Mouse (Mus musculus) neural tube, embryonic 11.5 days (tissue): ENCODE data around the gene 2610028H24Rik. TPM values are rescaled to one million over a fixed set of nuclear protein-coding genes. Genes with fewer than 3 reads are reported as not detected.

Experiments used
- ATAC-seq: fragments of 200-750 bp; cut with Nextera tagmentation; 2 replicates; pipeline ENCODE4 v1.8.0; 2017; ENCODE audit warnings: moderate number of reproducible peaks, mild to moderate bottlenecking, moderate TSS enrichment, moderate library complexity; ENCODE audit not compliant: insufficient read depth, low FRiP score, low TSS enrichment
- DNase-seq: peaks from one replicate; pipeline ENCODE4 v3.0.0-alpha.2; 2015; ENCODE audit warnings: low spot score
- H3K27ac ChIP-seq: fragments of 300-500 bp; sonication (generic); 2 replicates; pipeline ENCODE4 v1.5.1; 2014; ENCODE audit warnings: low read depth, mild to moderate bottlenecking, low read length
- H3K27me3 ChIP-seq: fragments of 300-500 bp; sonication (generic); 2 replicates; pipeline ENCODE4 v1.6.1; 2014; ENCODE audit warnings: mild to moderate bottlenecking, low read length, mixed read lengths; ENCODE audit not compliant: control insufficient read depth, insufficient read depth
- H3K36me3 ChIP-seq: fragments of 300-500 bp; sonication (generic); 2 replicates; pipeline ENCODE4 v1.6.1; 2014; ENCODE audit warnings: mild to moderate bottlenecking, low read length, moderate library complexity, mixed read lengths; ENCODE audit not compliant: control insufficient read depth, insufficient read depth
- H3K4me1 ChIP-seq: fragments of 300-500 bp; sonication (generic); 2 replicates; pipeline ENCODE4 v1.6.1; 2014; ENCODE audit warnings: low read length, mixed read lengths; ENCODE audit not compliant: control insufficient read depth, insufficient read depth
- H3K4me2 ChIP-seq: fragments of 300-500 bp; sonication (generic); 2 replicates; pipeline ENCODE4 v1.6.1; 2014; ENCODE audit warnings: low read depth, mild to moderate bottlenecking, moderate library complexity
- H3K4me3 ChIP-seq: fragments of 300-500 bp; sonication (generic); 2 replicates; pipeline ENCODE4 v1.5.1; 2014; ENCODE audit warnings: low read depth, low read length
- H3K9ac ChIP-seq: fragments of 300-500 bp; sonication (generic); 2 replicates; pipeline ENCODE4 v1.6.1; 2014; ENCODE audit warnings: mild to moderate bottlenecking, low read length
- H3K9me3 ChIP-seq: fragments of 300-500 bp; sonication (generic); 2 replicates; pipeline ENCODE4 v1.6.1; 2016; ENCODE audit warnings: low read length; ENCODE audit not compliant: control insufficient read depth
- WGBS: fragments of 180-500 bp; shearing (Covaris S2); extraction: QIAGEN DNeasy Blood & Tissue Kit; methylation state at CpG from one replicate; pipeline ENCODE4 v1.1.7; 2014; 5-methylcytosine and 5-hydroxymethylcytosine counted together
- polyA plus RNA-seq: library from polyadenylated mRNA; unstranded; fragments of >200 nt; fragmentation: Nextera tagmentation; extraction: Ambion mirVana; gene quantifications from 2 replicates; pipeline ENCODE4 v1.2.1, GENCODE M21; 2014

Gene 2610028H24Rik
- polyA plus RNA-seq, 1 experiment from 2014 or later = not detected

DNA sequence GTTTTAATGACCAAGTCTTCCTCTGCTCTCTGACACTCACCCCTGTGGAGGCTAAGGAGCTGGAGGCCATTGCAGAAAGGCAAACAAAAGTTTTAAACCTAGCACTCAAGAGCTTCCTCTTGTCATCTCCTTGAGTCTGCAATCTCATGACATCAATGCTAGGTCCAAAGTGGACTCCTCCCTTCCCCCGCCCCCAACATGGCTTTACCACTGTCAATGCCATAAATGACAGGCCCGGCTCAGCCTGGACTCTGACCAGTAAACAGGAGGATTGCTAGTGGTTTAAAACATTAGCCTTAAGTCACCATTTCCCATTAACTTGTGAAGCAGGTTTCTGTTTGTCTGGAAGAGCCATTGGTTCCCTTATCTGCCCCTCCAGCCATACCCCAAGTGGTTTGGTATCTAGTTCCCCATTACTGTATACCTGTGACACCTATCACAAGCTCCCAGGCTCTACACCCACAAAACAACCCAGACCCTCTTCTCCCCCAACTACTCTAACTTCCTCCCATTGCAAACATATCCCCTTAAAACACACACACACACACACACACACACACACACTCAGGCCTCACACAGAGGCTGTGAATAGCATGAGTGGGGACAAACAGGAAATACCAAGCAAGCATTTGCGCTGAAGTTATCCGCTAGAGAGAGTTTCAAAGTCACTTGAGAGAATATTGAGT is 2.7 kb upstream of the 2610028H24Rik start:
- Histone ChIP-seq H3K9me3 (no peaks in the 10 kb centered on the region), H3K4me1 (peaks cover 2% of the 10 kb centered on the region; the same call in 1 of the 2 replicates), H3K27me3 (no peaks in the 10 kb centered on the region), H3K4me3 (no peak overlapping the region), H3K36me3 (no peaks in the 10 kb centered on the region), H3K9ac (no peak overlapping the region), H3K4me2 (no peak overlapping the region), H3K27ac (no peak overlapping the region)
- no peak for DNase-seq
- 84% methylated on average over 4 of the region's 4 CpGs for WGBS
- ATAC-seq = no peak

DNA sequence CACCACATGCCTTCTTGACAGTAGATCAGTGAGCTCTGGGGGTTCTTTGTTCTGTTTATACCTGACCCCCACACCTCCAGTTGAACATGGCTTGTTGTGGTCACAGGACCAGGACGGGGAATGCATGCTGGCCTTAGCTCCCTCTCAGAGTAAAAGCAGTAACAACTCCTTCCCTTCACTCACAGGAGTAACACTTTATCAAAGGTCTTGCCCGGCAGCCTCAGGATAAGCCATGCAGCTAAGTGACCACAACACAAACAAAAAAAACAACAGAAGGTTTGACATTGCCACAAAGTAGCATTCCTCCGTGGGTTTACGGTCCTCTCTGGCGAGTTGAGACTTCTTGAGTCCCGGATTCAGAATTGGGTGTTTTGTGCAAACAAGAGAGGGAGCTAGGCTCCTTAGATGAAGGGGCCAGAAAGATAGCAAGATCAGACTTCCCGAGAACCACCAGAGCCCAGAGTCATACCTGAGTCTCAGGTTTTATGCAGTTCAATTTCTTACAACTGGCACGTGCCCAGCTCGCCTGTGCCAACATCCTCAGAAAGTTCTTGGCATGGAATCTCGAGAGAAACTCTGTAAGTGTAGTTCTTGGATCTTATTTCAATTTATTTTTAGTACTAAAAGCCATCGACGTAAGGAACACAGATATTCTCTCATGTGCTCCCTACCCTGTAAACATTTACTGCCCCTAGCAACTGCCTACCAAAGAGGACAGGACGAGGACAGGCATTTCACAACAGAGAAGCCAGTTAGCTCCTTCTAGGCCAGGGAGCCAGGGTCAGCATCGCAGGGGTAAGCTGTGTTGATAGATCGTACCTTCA is 1.3 kb upstream of the 2610028H24Rik start:
- H3K4me2 ChIP-seq = no peak overlapping the region
- H3K9ac ChIP-seq = no peak overlapping the region
- peaks cover 2% of the 10 kb centered on the region; the same call in 1 of the 2 replicates for H3K4me1 ChIP-seq
- H3K9me3 ChIP-seq = no peaks in the 10 kb centered on the region
- no peaks in the 10 kb centered on the region for H3K27me3 ChIP-seq
- no peaks in the 10 kb centered on the region for H3K36me3 ChIP-seq
- no peak overlapping the region for H3K27ac ChIP-seq
- ATAC-seq (no peak), DNase-seq (no peak)
- no peak overlapping the region for H3K4me3 ChIP-seq
- 85% methylated on average over 15 of the region's 15 CpGs for WGBS

DNA sequence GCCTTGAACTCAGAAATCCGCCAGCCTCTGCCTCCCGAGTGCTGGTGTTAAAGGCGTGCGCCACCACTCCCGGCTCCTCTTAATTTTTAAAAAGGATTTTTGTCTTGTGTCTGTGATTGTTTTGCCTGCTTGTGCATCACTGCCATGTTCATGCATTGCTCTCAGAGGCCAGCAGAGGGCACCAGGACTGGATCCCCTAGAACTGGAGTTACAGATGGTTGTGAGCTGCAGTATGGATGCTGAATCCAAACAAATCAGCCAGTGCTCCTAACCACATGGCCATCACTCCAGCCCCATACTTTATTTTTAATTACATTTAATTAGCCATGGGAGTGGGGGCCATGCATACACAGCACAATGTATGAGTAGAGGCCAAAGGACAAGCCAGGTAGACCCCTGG is 6.4 kb downstream of the 2610028H24Rik start:
- Histone ChIP-seq H3K27ac (no peak overlapping the region), H3K4me1 (no peaks in the 10 kb centered on the region), H3K9me3 (no peaks in the 10 kb centered on the region; the same call in 1 of the 2 replicates), H3K4me3 (no peak overlapping the region), H3K27me3 (no peaks in the 10 kb centered on the region), H3K36me3 (no peaks in the 10 kb centered on the region), H3K4me2 (no peak overlapping the region), H3K9ac (no peak overlapping the region)
- no peak for ATAC-seq
- WGBS = 73% methylated on average over 3 of the region's 5 CpGs
- DNase-seq = peak; percentile 59

DNA sequence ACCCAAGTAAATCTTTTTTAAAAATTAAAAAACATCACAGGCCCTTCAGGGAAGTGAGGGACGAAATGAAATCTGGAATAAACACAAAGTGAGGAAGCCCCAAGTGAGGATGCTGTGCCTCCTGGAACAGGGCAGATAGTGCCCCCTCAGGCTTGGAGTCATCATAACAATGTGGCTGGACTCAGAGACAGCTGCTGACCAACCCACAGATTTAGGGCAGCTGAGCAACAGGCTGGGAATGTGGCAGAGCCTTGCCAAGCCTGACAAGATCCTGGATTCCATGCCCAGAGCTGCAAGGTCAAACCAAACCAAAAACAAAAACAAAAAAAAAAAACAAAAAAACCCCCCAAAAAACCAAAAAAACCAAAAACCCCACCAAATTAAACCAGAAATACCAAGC is 12.4 kb downstream of the 2610028H24Rik start:
- Histone ChIP-seq H3K27me3 (no peaks in the 10 kb centered on the region), H3K9me3 (no peaks in the 10 kb centered on the region; the same call in 1 of the 2 replicates), H3K36me3 (no peaks in the 10 kb centered on the region), H3K4me1 (no peaks in the 10 kb centered on the region), H3K4me3 (no peak overlapping the region), H3K9ac (no peak overlapping the region), H3K27ac (no peak overlapping the region), H3K4me2 (no peak overlapping the region)
- ATAC-seq = no peak
- 87% methylated on average over 1 of the region's 1 CpGs for WGBS
- no peak for DNase-seq

DNA sequence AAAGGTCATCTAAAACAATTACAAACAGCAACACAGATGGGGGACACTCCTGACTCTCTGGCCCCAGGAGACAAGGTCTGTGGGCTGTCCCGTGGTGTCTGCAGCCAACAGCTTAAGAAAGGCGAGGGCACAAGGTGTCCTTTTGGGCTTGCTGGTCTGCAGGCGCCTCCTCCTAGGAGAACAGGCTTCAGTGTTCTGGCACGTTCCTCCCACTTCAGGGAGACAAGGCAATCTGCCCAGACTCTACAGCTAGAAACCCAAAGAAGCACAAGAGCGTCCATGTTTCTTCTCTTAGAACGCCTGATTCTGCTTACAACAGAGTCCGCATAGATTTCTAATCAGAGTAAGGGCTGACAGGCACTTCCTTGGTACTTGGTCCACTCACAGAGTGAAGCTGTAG is 13.4 kb downstream of the 2610028H24Rik start:
- no peak overlapping the region for H3K4me3 ChIP-seq
- no peaks in the 10 kb centered on the region for H3K27me3 ChIP-seq
- no peaks in the 10 kb centered on the region for H3K4me1 ChIP-seq
- ATAC-seq (no peak), DNase-seq (no peak)
- H3K27ac ChIP-seq = no peak overlapping the region
- no peaks in the 10 kb centered on the region for H3K36me3 ChIP-seq
- no peak overlapping the region for H3K4me2 ChIP-seq
- no peak overlapping the region for H3K9ac ChIP-seq
- H3K9me3 ChIP-seq = no peaks in the 10 kb centered on the region; the same call in 1 of the 2 replicates
- WGBS = 91% methylated on average over 7 of the region's 7 CpGs

DNA sequence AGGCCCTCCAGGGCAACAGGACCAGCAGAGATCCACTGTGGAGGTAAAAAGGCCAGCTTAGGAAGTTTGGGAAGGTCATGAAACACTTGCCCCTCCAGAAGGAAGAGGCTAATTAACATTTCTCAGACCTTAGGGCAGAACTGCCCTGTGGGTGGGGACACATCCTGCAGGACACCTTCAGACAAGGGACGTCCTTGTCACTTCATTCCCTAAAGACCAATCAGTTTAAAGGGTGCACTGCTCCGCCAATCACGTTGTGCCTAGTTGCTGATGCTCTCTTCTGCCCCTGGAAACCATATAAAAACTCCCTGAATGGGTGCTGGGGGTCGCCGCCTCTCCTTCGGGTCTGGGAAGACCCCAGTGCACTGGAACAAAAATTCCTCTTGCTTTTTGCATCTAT is 13.8 kb downstream of the 2610028H24Rik start:
- ATAC-seq (no peak), DNase-seq (no peak)
- Histone ChIP-seq H3K4me2 (no peak overlapping the region), H3K9ac (no peak overlapping the region), H3K9me3 (no peaks in the 10 kb centered on the region; the same call in 1 of the 2 replicates), H3K36me3 (no peaks in the 10 kb centered on the region), H3K4me3 (no peak overlapping the region), H3K27ac (no peak overlapping the region), H3K27me3 (no peaks in the 10 kb centered on the region), H3K4me1 (no peaks in the 10 kb centered on the region)
- 89% methylated on average over 6 of the region's 6 CpGs for WGBS

DNA sequence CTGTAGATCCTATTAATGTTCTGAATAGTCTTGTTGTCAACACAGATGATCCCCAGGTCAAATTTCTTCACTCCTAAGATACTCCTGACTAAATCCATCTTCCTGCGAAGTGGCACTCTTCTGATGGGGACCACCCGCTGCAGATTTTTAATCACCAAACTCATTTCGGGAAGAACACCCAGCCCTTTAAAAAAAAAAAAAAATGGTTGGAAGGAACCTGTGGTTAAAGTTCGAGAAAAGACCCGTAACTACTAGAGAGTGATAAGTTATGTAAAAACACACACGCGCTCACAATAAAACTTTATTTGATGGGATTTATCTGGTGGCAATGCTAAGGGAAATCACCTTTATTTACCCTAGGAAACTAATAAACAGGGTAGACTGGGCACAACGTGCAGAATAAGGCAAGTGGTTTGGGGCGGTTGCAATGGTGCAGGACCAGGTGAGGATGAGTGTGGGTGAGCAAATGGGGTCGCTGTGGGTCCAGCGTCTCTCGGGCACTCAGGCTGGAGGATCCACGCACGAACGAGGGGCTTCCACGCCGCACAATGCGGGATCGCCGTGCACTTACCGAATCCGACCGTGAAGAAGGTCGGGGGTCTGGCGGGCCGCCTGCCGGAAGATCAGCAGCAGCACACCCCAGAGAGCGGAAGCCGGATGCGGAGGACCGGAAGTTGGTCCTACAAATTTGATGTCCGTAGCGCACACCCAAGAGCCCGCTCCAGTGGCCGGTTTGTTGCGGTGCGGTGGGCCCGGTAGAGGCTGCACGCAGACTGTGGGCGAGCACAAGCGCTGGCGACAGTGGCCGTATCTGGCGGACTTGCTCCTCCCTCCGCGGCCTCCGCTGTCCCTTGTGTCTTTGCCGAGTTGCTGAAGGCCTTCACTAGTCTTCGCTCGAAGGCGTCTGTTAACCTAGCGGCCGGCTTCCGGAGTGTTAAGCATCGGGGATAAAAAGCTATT is 19.6 kb downstream of the 2610028H24Rik start, which contains the start of the genes Mcm3ap and Ybey:
Gene Mcm3ap, plus strand, starts transcription at position 725 of the 960 bp plus-strand sequence.
Gene Ybey, minus strand, starts transcription at position 912 of the 960 bp plus-strand sequence.
- peak within 1 kb of the TSS; percentile 87 for H3K27ac ChIP-seq
- peaks cover 7% of the 10 kb centered on the region for H3K36me3 ChIP-seq
- peak; percentile 93 for DNase-seq
- no peaks in the 10 kb centered on the region for H3K27me3 ChIP-seq
- H3K4me2 ChIP-seq = peak within 1 kb of the TSS; percentile 58
- no peaks in the 10 kb centered on the region for H3K4me1 ChIP-seq
- WGBS = 2% methylated on average over 55 of the region's 55 CpGs
- H3K4me3 ChIP-seq = peak within 1 kb of the TSS; percentile 67
- no peaks in the 10 kb centered on the region for H3K9me3 ChIP-seq
- peak; percentile 95 for ATAC-seq
- H3K9ac ChIP-seq = peak within 1 kb of the TSS; percentile 92

DNA sequence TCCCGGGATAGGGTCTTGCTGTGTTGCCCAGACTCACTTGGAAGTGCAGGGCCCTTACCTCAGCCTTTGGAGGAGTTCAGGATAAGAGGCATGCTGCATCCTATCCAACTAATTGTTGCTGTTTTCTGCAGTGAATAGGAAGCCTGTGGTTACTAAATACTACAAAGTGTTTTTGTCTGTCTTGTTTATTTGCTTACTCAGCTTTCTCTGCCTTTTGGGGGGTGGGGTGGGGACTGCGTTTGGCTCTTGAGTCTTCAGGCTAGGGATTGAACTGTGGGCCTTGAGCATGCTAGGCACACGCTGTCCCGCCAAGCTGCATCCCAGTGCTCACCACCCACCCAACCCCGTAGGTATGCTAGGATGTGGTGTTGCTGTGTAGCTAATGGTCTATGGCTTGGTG is 24.9 kb downstream of the 2610028H24Rik start:
- no peaks in the 10 kb centered on the region for H3K27me3 ChIP-seq
- H3K27ac ChIP-seq = no peak overlapping the region
- no peak overlapping the region for H3K9ac ChIP-seq
- H3K4me1 ChIP-seq = no peaks in the 10 kb centered on the region
- H3K9me3 ChIP-seq = no peaks in the 10 kb centered on the region
- H3K36me3 ChIP-seq = peaks cover 22% of the 10 kb centered on the region
- ATAC-seq = no peak
- H3K4me3 ChIP-seq = no peak overlapping the region
- DNase-seq = no peak
- H3K4me2 ChIP-seq = no peak overlapping the region
- WGBS = 90% methylated on average over 5 of the region's 5 CpGs
